Mouse (Mus musculus) left cerebral cortex, postnatal 10 days (tissue): Measurements from ENCODE around the gene 2310007B03Rik. TPM values are rescaled to one million over a fixed set of nuclear protein-coding genes. Genes with fewer than 3 reads are reported as not detected.
A peak's percentile ranks its signal among the peaks of the same experiment; 100 is the strongest.
"Not testable (repeated sequence)": the region's sequence is repeated elsewhere in the genome, so short reads cannot be mapped to it uniquely, and the experiment has no call there.

ENCODE experiments used
- DNase-seq, 2 experiments: peaks; one replicate each; pipeline ENCODE4 v3.0.0; 2021 to 2022; ENCODE audit warnings: low spot score in 2 of 2, mixed read lengths in 1 of 2; ENCODE audit errors: extremely low spot score in 1 of 2
- intact Hi-C: fragments of 180-260 bp; cut with DNase I; formaldehyde crosslinking; loops from one replicate; pipeline ENCODE4 v1.15.1; 2025
- total RNA-seq, 2 experiments: library from RNA; stranded (reverse); gene quantifications; 2 replicates each; pipeline ENCODE4 v1.2.3; 2021

The 2310007B03Rik gene
- total RNA-seq = not detected

- intact Hi-C loops = no loop called here
- DNase-seq = no peak
These were observed at the start of gene 2310007B03Rik for GRCm38 (mm10) chr1:93160501-93161133. Gene 2310007B03Rik (minus strand): TSS chr1:93160948.

- peak; percentile 38 to 90 for DNase-seq
- intact Hi-C loops = no loop called here
These were observed 49.5 kb upstream of the 2310007B03Rik start for GRCm38 (mm10) chr1:93210213-93210641.

DNA sequence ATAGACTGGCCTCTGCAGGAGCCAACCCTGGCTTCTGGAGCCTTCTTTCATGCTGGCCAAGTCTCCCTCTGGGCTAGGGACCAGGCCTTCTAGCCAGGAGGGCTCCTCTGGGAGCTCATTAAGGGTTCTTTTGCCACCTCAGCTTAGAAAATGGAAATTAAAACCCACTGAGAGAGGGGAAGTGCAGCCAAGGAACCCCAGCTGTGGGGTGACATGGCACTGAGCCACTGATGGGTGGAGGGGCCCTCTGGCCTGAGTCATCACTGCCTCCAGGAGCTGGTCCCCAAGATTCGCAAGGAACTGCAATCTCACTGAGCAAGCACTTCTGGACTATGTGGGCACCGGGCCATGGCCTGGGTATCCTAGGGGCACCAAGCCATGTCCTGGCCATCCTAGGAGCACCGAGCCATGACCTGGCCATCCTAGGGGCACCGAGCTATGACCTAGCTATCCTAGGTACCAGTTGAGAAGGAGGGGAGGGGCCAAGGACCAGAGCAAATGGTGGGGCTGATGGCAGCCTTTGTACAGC lies 46.9 kb upstream of the 2310007B03Rik start:
- intact Hi-C loops = no loop called here
- DNase-seq = peak in 1 of 2 experiments; percentile 24

GRCm38 (mm10) chr1:93206277-93206970 lies 45.7 kb upstream of the 2310007B03Rik start:
- DNase-seq = no peak
- intact Hi-C loops = no loop called here

GRCm38 (mm10) chr1:93197916-93198315 lies 37.2 kb upstream of the 2310007B03Rik start:
- DNase-seq = no peak
- intact Hi-C loops = no loop called here

DNA sequence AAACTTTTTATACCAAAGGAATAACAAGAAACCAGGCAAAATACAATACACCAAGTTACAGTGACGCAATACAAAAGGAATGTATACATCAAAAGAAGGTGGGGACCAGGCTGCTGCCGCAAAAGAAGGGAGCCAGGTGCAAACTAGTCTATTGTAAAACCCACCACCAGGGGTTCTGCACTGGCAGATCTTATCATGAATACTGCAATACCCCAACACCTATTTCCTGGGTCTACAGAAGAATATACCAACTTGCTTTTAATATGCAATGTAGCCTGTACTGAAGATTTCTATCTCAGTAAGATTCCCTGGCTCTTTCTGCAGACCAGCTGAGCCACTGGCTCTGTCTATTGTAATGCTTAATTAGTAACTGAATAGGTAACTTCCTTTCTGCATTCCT lies 36.7 kb upstream of the 2310007B03Rik start:
- DNase-seq, intact Hi-C loops: not testable (repeated sequence)

DNA sequence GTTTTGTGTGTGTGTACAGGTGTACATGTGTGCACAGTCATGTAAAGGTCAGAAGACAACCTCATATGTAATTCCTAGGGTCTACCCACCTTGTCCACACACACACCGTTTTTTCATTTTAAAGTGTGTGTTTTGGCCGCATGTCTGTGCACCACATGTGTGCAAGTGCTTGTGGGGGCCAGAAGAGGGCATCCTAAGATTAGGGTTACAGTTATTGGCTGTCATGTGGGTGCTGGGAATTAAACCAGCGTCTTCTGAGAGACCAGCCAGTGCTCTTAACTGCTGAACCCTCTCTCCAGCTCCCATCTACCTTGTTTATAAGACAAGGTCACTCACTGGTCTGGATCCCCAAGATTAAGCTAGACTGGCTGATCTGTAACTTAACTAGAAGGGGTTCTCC lies 34.2 kb upstream of the 2310007B03Rik start:
- DNase-seq = no peak
- intact Hi-C loops = no loop called here

DNA sequence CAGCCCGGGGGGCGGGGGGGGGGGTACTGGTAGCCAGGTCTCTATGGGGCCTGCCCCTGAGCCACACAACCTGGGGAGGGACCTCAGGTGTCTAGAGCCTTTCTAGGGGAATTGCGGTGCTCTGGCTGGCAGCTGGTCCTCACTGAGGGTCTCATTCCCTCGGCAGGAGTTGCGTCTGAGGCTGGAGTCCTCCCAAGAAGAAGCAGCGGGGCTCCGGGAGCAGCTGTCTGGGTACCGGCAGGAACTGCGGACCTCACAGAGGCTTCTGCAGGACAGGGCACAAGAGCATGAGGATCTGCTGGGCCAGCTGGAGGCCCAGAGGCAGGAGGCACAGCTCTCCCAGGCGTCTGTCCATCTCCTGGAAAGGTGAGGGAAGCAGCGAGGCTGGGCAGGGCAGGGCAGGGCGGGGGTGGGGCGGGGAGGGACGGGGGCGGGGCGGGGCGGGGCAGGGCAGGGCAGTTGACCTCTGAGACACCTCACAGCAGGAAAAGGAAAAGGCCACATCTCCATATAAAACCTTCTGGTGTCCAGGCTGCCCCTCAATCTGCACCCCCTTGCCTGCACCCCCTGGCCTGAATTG lies 30.1 kb upstream of the 2310007B03Rik start:
- intact Hi-C loops = no loop called here

GRCm38 (mm10) chr1:93184071-93184828 lies 23.5 kb upstream of the 2310007B03Rik start:
- no peak for DNase-seq
- intact Hi-C loops = no loop called here

More for the DNA sequence above, 30.1 kb upstream of the 2310007B03Rik start:
- DNase-seq = no peak

GRCm38 (mm10) chr1:93182281-93182680 lies 21.5 kb upstream of the 2310007B03Rik start:
- intact Hi-C loops = no loop called here
- no peak for DNase-seq

- intact Hi-C loops = loop anchor here (10.0 kb wide), 1 partner anchor 168 kb away; the partner anchor contains the start of genes Pask and Ppp1r7
- peak; percentile 22 to 80 for DNase-seq
These were observed 16.0 kb upstream of the 2310007B03Rik start for GRCm38 (mm10) chr1:93176525-93177332.

GRCm38 (mm10) chr1:93175849-93176248 lies 15.1 kb upstream of the 2310007B03Rik start:
- intact Hi-C loops = loop anchor here (10.0 kb wide), 1 partner anchor 169 kb away; the partner anchor contains the start of genes Pask and Ppp1r7
- no peak for DNase-seq

- intact Hi-C loops = loop anchor here (10.0 kb wide), 1 partner anchor 170 kb away; the partner anchor contains the start of genes Pask and Ppp1r7
- peak; percentile 60 to 77 for DNase-seq
These were observed 13.7 kb upstream of the 2310007B03Rik start for GRCm38 (mm10) chr1:93174399-93174798.

DNA sequence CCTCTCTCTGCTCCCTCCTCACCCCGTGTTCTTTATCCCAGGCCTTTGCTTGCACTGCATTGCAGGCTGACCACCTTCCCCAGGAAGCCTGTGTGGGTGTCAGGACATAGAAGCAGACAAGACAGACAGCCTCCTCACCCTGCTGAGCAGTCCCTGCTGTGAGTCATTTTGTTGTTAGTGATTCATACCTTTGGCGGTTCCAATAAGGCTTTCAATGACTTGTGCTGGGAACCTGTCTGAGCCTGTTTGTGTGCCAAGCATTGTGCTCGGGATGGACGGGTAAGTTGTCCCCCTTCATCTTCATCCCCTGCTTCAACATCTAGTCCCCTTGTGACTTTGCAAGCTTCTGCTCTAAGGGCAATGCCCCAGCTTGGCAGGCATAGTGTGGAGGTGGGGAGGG lies 12.9 kb upstream of the 2310007B03Rik start:
- DNase-seq = no peak
- intact Hi-C loops = loop anchor here (10.0 kb wide), 1 partner anchor 171 kb away; the partner anchor contains the start of genes Pask and Ppp1r7

DNA sequence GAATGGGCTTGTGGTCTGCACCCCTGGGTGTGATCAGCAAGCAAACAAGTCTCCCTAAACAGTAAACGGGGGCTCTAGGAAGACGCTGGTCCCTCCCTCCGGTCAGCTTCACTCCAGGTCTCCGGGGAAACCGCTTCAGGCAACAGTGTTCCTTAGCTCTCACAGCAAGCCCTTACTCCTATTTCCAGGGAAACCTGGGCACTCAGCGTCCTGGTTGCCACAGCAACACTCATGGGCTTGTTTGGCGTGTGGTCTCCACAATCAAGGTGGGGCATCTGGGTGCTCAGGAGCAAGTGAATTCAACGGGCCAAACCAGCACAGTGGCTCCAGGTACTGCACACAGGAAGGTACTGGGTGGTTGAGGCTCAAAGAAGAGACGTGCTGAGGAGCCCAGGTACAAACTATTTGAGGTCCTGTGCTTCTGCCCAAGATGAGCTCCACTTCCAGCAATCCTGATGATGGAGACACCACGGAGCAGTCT lies 7.6 kb upstream of the 2310007B03Rik start, which contains the start of gene Crocc2:
Crocc2 (plus strand) TSS at position 431 of the 481 bp plus-strand sequence.
- intact Hi-C loops = no loop called here
- DNase-seq = no peak

- intact Hi-C loops = no loop called here
- no peak for DNase-seq
These were observed 5.8 kb upstream of the 2310007B03Rik start for GRCm38 (mm10) chr1:93166346-93167079.

GRCm38 (mm10) chr1:93165447-93165846 lies 4.7 kb upstream of the 2310007B03Rik start:
- intact Hi-C loops = no loop called here
- no peak for DNase-seq
